Mouse (Mus musculus): ENCODE results near the gene Myo9b.
A peak's percentile ranks its signal among the peaks of the same experiment; 100 is the strongest.

The Myo9b gene

DNA sequence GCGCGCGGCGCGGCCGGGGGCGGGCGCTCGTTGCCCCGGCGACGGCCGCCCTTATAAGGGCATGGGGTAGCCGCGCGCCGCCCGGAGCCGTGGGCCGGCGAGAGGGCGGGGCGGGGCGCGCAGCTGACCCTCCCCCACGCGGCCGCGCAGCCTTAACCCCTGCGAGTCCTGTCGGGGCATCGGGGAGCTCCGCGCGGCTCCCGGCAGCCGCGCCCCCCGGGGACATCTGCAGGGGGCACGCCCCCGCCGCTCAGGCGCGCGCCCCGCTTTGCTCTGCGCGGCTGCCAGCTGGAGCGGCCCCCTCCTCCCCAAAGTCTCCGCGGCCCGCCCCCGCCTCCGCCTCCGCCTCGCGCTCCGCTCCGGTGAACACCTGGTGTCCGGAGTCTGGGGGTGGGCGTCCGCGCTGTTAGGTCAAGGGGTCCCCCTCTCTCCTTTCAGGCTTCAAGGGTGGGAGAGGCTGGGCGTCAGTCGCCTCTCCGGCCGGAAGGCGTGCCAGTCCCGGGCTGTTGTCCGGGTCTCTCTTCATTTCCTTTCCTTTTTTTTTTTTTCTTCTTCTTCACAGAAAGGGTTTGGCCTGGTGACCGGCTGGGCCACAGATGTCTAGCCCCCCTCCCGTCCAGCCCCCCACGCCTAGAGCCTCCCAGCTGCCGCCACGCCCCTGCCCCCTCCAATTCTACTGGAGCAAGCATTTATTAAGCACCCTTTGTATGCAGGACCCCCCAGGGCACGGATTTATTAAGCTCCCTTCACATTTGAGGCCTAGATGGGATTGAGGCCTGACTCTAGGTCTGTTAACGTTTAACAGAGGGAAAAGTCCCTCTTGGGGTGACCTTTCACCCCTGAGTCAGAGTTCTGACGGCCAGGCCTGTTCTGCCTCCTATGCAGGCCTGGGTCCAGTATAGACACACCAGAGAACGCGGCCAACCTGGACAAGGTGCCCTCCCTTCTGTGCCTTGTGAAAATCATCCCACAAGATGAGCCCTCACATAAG, 109.8 kb downstream of the Myo9b start:
- DNase-seq (ENCODE audit: low read depth in 1 of 2, low spot score in 2 of 2): peak in 1 of 2 experiments; percentile 51

DNA sequence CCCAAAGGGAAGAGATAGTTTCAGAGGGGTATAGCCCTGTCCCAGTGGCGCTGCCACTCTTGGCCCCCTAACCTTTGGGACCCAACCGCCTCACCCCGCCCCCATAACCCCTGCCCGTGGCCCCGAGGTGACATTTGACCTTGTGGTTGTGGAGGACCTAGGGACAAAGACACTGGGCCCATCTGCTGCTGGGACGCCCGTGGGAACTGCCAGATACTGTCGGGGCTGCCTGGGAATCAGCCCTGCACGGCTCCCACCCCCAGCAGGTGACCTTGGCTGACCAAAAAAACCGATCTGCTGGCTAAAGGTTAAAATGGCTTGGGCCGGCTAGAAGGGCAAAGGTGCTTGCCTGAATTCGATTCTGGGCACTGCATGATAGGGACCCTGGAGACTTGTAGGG, 110.9 kb downstream of the Myo9b start:
- DNase-seq (ENCODE audit: low read depth in 1 of 2, low spot score in 2 of 2): no peak

DNA sequence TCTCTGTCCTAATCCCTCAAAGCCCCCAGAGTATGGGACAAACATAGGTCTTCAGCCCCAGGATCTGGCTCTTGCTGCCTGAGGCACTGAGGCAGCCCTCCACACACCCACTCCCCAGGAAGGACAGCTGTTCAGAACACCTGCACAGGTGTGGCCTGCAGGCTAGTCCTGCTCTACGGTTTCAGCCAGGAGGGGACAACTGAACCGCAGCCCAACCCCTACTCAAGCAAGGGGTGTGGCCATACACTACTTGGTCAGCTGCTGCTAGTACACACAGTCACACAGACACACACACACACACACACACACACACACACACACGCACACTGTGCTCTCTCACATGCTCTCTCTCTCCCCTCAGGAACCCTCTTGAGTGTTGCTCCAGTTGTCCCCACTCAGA, 111.3 kb downstream of the Myo9b start:
- DNase-seq (ENCODE audit: low read depth in 1 of 2, low spot score in 2 of 2): no peak

DNA sequence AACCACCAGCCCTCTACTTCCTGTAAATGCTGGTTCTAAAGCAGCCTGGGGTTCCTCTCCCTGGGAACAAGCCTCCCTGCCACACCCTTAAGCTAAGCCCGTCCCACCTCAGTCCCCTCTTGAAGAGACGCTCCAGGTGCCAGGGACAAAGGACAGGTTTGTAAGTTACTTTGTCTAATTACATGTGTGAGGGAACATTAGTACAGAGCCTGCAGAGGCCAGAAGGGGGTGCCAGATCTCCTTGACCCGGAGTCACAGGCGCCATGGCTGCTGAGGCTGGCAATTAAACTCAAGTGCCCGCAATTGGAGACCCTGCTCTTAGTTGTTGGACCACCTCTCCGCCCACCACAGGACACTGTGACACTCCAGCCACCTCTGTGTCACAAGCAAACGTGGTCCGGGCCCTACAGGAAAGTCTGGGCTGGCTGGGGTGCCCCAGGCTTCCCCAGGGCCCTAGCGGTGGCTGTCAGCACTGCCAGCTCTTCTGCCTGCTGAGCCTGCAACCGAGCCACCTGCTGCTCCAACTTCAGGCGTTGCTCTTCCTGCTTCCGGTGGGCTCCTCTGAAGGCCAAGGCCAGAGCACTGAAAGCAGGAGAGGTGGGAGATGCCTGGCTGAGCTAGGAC, 112.8 kb downstream of the Myo9b start:
- DNase-seq (ENCODE audit: low read depth in 1 of 2, low spot score in 2 of 2): no peak

DNA sequence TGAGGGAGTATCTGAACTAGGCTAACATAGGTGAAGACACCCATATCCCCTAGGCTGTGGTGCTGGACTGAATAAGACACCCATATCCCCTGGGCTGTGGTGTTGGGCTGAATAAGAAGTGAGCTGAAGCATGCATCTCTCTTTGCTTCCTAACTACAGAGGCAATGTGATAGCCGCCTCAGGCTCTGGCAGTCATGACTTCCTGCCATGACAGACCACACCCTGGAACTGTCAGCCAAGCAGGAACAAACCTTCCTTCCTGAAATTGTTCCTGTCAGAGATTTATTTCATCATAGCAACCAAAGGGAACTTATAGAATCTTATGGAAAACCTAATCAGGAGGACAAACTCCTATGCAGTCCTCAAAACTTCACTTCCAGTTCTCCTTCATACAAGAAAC, 115.8 kb downstream of the Myo9b start:
- DNase-seq (ENCODE audit: low read depth in 1 of 2, low spot score in 2 of 2): no peak

DNA sequence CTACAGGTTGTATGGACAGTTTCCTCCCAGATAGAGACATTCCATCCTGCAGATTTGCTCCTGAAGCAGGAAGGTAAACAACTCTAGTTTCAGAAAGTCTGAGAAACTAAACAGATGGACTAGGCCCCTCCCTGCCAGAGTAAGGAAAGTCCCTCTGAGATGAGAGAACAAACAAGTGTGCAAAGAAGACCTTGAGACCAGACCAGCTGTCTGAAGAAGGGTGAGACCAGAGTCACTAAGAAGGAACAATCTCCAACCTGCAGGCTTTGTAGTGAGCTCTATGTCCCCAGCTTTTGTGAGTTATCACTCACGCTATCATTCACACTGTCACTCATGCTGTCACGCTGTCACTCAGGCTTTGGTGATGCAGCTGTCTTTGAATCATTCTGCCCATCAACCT, 119.2 kb downstream of the Myo9b start:
- DNase-seq (ENCODE audit: low read depth in 1 of 2, low spot score in 2 of 2): no peak

DNA sequence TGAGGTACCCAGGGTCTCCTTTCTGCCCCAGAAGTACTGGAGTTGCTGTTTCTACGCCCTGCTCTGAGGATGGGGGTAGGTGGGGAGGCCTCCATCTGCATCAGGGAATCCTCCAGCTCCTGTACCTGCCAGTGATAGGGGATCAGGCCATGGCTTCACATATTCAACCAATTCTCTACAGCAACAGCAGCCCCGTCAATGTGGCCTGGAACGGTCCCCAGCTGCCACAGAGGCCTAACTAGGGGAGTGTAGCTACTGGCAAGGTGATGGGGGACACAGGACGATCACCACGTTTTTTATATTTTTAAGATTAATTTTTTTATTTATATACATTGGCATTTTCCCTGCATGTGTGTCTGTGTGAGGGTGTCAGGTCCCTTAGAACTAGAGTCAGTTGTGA, 119.9 kb downstream of the Myo9b start:
- DNase-seq (ENCODE audit: low read depth in 1 of 2, low spot score in 2 of 2): no peak

DNA sequence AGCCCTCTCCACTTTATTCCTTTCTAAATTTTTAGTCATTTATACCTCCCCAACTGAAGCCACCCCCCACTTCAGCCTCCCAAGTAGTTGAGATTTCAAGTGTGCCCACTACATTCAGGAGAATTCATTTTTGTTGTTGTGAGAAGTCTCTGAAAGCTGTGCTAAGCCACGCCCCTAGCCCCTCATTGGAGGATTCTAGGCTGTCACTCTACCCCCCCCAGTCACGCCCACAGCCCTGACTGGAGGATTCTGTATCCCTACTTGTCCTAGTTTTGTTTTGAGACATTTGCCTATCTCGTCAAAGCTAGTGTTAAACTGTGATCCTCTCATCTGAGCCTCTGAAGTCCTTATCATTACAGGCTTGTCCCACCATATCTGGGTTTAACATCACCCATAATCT, 120.4 kb downstream of the Myo9b start:
- DNase-seq (ENCODE audit: low read depth in 1 of 2, low spot score in 2 of 2): no peak

DNA sequence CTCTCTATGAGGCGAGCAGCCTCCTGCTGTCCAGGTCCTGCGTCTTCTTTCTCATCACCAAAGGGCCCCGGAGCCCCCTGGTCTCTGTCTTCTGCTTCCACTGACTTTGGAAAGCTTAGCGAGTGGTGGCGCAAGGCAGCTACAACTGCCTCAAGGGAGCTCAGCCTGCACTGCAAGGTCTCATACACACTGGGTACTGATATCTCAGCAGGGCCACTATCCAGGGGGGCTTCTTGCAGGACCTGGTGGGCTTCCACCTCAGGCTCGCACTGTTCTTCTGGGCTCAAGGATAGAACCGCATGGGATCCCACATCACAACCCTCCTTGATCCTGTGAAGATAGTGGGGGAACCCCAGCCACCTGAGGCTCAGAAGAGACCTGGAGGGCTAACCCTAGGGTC, 122.0 kb downstream of the Myo9b start:
- DNase-seq (ENCODE audit: low read depth in 1 of 2, low spot score in 2 of 2): no peak

DNA sequence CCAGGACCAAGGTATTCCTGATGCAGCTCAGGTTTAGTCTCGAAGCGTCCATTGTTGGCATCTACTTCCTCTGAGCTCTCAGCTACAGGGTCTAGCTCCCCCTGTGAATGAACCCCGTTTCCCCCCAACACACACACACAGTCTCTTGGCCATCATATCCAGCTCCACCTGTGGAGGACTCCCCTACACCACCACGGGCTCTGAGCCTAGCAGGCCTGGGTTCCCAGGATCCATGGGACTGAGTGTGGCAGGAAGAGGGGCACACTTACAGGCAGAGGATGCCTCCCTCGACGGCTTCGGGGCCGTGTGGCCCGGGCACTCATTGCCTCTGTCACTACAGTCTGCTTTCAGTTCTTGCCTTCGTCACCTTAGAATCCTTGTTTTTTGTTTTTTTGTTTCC, 122.6 kb downstream of the Myo9b start:
- DNase-seq (ENCODE audit: low read depth in 1 of 2, low spot score in 2 of 2): no peak

DNA sequence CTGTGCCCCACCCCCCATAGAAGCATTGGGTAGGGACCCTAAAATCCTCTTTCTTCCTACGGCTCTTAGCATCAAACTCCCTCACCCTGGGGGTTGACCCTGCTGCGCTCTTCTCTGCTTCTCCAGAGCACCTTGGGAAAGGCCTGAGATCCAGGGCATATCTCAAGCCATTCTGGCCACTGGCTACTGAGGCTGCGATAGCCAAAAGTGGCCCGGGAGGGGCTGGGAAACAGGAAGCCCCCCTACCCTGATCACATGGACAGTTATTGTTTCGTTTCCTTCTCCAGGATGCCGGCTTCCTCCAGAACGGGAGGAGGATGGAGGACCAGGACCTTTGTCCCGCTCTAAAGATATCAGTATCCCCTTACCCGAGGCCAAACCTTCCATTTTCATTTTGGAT, 123.1 kb downstream of the Myo9b start, which contains the start of gene Ushbp1:
Gene Ushbp1, minus strand, starts transcription at position 174 of the 400 bp plus-strand sequence.
- DNase-seq (ENCODE audit: low read depth in 1 of 2, low spot score in 2 of 2): no peak

DNA sequence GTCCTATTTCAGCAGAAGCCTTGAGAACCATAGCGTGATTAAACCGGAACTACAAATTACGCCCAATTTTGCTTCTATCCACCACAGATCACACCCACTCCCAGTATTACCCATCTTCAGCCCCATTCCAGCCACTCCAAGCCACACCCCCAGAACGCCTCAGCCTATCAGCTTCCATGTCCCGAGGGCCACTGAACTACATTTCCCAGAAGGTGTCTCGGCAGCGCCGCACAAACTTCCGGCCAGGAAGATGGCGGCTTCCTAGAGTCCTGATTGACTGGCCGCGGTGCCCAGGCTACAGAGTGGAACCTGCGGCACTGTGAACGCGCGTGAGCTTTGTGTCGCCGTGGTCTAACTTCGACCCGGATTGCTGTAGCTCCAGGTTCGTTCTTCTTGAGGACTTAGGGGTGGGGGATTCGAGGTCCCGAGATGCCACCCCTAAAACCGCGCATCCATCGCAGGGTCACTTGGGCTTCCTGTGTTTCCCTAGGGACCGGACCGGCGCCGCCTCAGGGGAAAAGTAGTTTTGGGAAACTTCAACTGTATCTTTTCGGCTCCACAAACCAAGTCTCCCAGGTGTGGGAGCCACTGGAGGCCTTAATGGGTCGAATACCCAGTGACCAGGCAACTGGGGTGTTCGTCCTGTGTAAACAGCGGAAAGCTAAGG, 124.3 kb downstream of the Myo9b start, which contains the start of gene Babam1:
Gene Babam1, plus strand, starts transcription at position 223 of the 667 bp plus-strand sequence.
- DNase-seq (ENCODE audit: low read depth in 1 of 2, low spot score in 2 of 2): peak; percentile 87 to 93

DNA sequence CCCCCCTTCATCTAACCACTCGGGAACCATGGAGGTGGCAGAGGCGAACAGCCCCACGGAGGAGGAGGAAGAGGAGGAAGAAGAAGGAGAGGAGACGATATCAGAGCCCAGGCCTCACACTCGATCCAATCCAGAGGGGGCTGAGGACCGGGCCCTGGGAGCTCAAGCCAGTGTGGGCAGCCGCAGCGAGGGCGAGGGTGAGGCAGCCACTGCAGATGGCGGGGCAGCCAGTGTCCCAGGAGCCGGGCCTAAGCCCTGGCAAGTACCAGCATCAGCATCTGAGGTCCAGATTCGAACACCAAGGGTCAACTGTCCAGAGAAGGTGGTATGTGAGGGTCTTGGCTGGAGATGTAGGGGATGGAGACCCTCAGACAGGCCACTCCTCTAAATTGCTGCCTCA, 125.2 kb downstream of the Myo9b start:
- no peak for DNase-seq (ENCODE audit: low read depth in 1 of 2, low spot score in 2 of 2)

DNA sequence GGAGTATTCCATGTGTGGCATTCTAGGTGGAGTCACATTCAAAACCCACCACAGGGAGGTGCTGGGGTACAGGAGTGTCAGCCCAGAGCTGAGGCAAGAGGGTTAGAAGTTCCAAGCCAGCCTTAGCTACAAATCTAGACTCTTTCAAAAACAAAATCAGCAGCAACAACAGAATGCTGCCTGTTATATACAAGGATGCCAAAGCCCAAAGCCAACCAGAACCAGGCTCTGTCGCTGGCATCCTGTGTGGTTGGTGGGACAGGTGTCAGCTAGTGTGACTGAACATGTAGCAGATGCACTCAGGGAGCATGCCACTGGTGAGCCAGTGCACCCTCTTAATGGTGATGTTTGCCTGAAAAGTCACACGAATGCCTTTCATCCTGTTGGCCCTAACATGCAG, 128.3 kb downstream of the Myo9b start:
- no peak for DNase-seq (ENCODE audit: low read depth in 1 of 2, low spot score in 2 of 2)

DNA sequence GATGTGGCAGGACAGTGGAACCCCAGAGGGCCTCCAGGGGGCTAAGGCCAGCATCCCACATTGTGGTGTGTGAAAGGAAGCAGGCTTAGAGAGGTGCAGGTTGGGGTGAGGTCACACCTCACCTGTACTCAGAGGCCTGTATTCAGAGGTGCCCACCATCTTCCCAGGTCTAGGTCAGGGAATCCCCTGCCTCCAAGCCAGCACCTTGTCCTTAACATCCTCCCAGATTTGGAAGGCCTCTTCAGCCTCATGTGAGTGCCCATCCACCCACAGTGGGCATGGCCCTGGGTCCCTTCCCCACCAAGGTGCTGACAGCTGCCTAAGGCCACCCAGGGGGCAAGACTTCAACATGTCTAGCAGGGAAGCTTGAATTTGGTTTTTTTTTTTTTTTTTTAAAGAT, 128.9 kb downstream of the Myo9b start:
- DNase-seq (ENCODE audit: low read depth in 1 of 2, low spot score in 2 of 2): no peak

DNA sequence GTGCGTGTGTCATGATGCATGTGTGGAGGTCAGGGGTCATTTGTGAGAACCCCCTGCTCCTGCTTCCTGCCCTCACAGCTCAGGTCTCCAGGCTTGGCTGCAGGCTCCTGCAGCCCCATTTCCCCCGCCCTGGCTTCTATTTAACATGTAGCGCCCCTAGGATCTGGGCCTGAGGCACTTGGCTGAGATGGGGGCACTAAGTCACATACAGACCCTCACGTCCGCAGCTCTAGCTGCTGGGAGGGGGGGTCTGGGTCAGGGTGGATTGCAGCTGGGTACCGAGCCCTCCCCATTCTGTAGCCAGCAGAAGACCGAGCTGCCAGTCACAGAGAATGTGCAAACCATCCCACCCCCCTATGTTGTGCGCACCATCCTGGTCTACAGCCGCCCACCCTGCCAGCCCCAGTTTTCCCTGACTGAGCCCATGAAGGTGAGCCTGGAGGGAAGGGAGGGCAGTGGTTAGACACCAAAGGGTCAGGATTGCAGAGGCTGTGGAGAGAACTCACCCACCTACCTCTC, 130.0 kb downstream of the Myo9b start:
- DNase-seq (ENCODE audit: low read depth in 1 of 2, low spot score in 2 of 2): no peak

DNA sequence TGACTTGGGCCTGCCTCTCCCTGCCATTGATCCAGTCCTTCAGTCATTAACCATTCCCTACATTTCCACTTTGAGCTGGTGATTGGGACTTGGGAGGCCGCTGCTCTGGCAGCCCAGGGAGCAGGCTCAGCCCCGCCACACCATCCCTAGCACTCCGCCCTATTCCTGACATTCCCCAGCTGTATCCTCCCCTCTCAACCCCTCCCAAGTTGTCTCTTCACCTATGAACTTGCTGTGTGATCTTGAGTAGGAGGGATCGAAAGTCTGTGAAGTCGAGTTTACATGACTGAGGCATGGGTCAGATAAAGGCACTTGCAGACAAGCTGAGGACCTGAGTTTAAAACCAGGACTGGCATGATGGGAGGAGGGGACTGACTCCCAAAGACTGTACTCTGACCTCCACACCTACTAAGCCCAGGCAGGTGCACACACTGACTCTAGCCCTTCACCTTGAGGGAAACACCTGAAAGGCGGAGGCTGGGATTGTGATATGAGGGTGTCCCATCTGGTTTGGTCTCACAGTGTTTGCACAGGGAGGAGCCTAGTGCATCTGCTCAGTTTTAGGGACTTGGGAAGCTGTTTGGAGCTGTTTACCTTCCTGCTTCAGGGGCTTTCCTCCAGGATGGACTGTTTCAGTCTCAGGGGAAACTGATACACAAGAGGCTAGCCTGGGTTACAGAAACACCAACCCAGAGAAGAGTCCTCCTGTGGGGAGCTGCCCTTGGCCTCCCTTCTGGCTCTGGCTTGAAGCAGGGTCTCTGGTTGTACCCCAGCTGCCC, 130.8 kb downstream of the Myo9b start:
- no peak for DNase-seq (ENCODE audit: low read depth in 1 of 2, low spot score in 2 of 2)

DNA sequence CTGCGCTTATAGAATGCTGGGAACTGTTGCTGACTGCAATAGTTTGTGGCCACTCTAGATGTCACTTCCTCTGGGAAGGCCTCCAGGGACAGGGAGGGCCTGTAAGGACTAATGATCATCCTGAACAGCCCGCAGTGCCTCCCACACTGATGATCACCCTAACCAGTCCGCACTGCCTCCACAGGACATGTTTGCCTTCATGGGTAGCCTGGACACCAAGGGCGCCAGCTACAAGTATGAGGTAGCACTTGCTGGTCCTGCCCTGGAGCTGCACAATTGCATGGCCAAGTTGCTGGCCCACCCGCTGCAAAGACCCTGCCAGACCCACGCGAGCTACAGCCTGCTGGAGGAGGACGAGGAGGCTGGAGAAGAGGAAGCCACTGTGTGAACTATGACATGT, 131.5 kb downstream of the Myo9b start:
- DNase-seq (ENCODE audit: low read depth in 1 of 2, low spot score in 2 of 2): no peak

DNA sequence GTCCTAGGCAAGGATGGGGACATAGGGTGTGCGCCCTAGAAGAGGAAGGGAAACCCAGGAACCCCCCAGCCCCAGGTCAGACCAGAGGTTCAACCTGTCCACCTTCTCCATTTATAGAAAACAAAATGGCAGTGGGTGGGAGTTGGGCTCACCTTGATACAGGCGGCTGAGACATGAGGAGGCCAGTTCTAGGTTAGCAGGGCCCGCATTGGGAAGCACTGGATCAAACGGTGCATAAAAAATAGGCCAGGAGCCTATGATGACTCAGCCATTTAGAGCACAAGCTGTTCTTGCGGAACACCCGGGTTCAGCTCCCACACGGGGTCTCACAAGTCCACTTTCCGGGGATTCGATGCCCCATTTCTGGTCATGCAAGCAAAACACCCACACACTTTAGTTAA, 132.4 kb downstream of the Myo9b start:
- DNase-seq (ENCODE audit: low read depth in 1 of 2, low spot score in 2 of 2): no peak

DNA sequence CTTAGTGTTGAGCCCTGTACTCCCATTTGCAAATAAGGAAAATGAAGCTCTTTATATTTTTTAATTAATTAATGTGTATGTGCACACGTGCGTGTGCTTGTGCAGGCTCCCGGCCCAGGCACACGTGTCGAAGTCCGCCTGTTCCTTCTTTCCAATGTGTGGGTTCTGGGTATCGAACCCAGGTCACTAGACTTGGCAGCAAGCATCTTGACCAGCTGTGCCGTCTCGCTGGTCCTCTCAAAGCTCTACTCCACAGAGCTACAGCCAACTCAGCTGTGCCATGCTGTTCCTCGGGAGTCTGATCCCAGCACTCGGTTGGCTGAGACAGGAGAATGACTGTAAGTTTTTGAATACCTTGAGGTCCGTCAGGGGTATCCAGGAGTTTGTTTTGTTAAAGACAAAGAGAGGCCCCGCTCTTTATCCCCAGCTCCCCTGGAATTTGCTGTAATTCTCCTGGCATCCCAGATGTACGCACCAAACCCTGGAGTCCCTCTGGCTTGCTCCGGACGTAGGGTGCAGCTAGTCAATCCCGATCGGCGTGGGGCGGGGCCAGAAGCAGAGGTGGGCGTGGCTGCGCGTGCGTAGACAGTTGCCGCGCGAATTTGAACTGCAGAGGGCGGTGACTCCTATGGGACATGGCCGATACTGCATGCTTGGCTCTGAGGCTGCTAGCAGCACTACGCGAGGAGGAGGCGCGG, 133.0 kb downstream of the Myo9b start, which contains the start of gene Ankle1:
Gene Ankle1, plus strand, starts transcription at position 610 of the 698 bp plus-strand sequence.
- DNase-seq (ENCODE audit: low read depth in 1 of 2, low spot score in 2 of 2): peak; percentile 95 to 98

All from monocyte, adult 2 months (primary cell).